Mouse (Mus musculus): ENCODE data around the gene Tnfrsf4. TPM values are rescaled to one million over a fixed set of nuclear protein-coding genes. Genes with fewer than 3 reads are reported as not detected.

Gene Tnfrsf4
- polyA plus RNA-seq, 1 experiment: 12.4 TPM

- H3K4me1 ChIP-seq (ENCODE audit: control insufficient read depth, insufficient read depth, low read length): peaks cover 5% of the 10 kb centered on the region
- H3K27ac ChIP-seq (ENCODE audit: control insufficient read depth, insufficient read depth, low read depth, low read length, poor library complexity): no peak overlapping the region
- no peak overlapping the region for H3K4me3 ChIP-seq (replicated peaks; ENCODE audit: control insufficient read depth, low read depth, low read length)
- TF ChIP-seq POLR2A (IDR thresholded peaks at IDR 0.05; ENCODE audit: borderline replicate concordance, control insufficient read depth, low read depth, low read length) (no peak), CTCF (IDR thresholded peaks at IDR 0.05; ENCODE audit: control insufficient read depth, insufficient read depth, low read length) (no peak)
- 70% methylated on average over 4 of the region's 4 CpGs for WGBS
These were observed 50.3 kb downstream of the Tnfrsf4 start for GRCm38 (mm10) chr4:156063861-156064509.

- WGBS: 83% methylated on average over 9 of the region's 9 CpGs
- no peak overlapping the region for H3K27ac ChIP-seq (ENCODE audit: control insufficient read depth, insufficient read depth, low read depth, low read length, poor library complexity)
- H3K4me3 ChIP-seq (replicated peaks; ENCODE audit: control insufficient read depth, low read depth, low read length): no peak overlapping the region
- no peak for TF ChIP-seq POLR2A (IDR thresholded peaks at IDR 0.05; ENCODE audit: borderline replicate concordance, control insufficient read depth, low read depth, low read length)
- TF ChIP-seq CTCF (IDR thresholded peaks at IDR 0.05; ENCODE audit: control insufficient read depth, insufficient read depth, low read length): no peak
- H3K4me1 ChIP-seq (ENCODE audit: control insufficient read depth, insufficient read depth, low read length): peaks cover 5% of the 10 kb centered on the region
These were observed 50.9 kb downstream of the Tnfrsf4 start for GRCm38 (mm10) chr4:156064510-156064897.

GRCm38 (mm10) chr4:156065156-156065894 lies 51.7 kb downstream of the Tnfrsf4 start:
- no peak overlapping the region for H3K27ac ChIP-seq (ENCODE audit: control insufficient read depth, insufficient read depth, low read depth, low read length, poor library complexity)
- TF ChIP-seq POLR2A (IDR thresholded peaks at IDR 0.05; ENCODE audit: borderline replicate concordance, control insufficient read depth, low read depth, low read length) (no peak), CTCF (IDR thresholded peaks at IDR 0.05; ENCODE audit: control insufficient read depth, insufficient read depth, low read length) (no peak)
- no peak overlapping the region for H3K4me3 ChIP-seq (replicated peaks; ENCODE audit: control insufficient read depth, low read depth, low read length)
- H3K4me1 ChIP-seq (ENCODE audit: control insufficient read depth, insufficient read depth, low read length): peaks cover 5% of the 10 kb centered on the region
- WGBS: 74% methylated on average over 10 of the region's 10 CpGs

Other genes starting within 250 kb of the Tnfrsf4 start
- 0.97 TPM in 1 of 2 replicates, not detected in the other for gene Vwa1, start 239.1 kb upstream of the Tnfrsf4 start, polyA plus RNA-seq (2011; ENCODE audit: insufficient read depth, insufficient read length, low replicate concordance, missing spikeins)
- 0.93 and 1.1 TPM in 2 replicates for gene Tmem88b, start 228.0 kb upstream of the Tnfrsf4 start, polyA plus RNA-seq (2011; ENCODE audit: insufficient read depth, insufficient read length, low replicate concordance, missing spikeins)
- 1.1 TPM in 1 of 2 replicates, not detected in the other for gene Ankrd65, start 223.4 kb upstream of the Tnfrsf4 start, polyA plus RNA-seq (2011; ENCODE audit: insufficient read depth, insufficient read length, low replicate concordance, missing spikeins)
- 146 and 244 TPM in 2 replicates for gene Mrpl20, start 211.0 kb upstream of the Tnfrsf4 start, polyA plus RNA-seq (2011; ENCODE audit: insufficient read depth, insufficient read length, low replicate concordance, missing spikeins)
- gene Ccnl2, start 201.4 kb upstream of the Tnfrsf4 start, polyA plus RNA-seq (2011; ENCODE audit: insufficient read depth, insufficient read length, low replicate concordance, missing spikeins): 92.0 and 149 TPM in 2 replicates
- 53.9 and 114 TPM in 2 replicates for gene Aurkaip1, start 182.6 kb upstream of the Tnfrsf4 start, polyA plus RNA-seq (2011; ENCODE audit: insufficient read depth, insufficient read length, low replicate concordance, missing spikeins)
- gene Mxra8, start 174.2 kb upstream of the Tnfrsf4 start, polyA plus RNA-seq (2011; ENCODE audit: insufficient read depth, insufficient read length, low replicate concordance, missing spikeins): 8.1 and 12.4 TPM in 2 replicates
- 21.0 and 50.2 TPM in 2 replicates for gene Dvl1, start 166.4 kb upstream of the Tnfrsf4 start, polyA plus RNA-seq (2011; ENCODE audit: insufficient read depth, insufficient read length, low replicate concordance, missing spikeins)
- 0.42 TPM in 1 of 2 replicates, not detected in the other for gene Tas1r3, start 150.5 kb upstream of the Tnfrsf4 start, polyA plus RNA-seq (2011; ENCODE audit: insufficient read depth, insufficient read length, low replicate concordance, missing spikeins)
- gene Cptp, start 144.4 kb upstream of the Tnfrsf4 start, polyA plus RNA-seq (2011; ENCODE audit: insufficient read depth, insufficient read length, low replicate concordance, missing spikeins): 2.8 and 5.9 TPM in 2 replicates
- 22.2 and 49.5 TPM in 2 replicates for gene Ints11, start 144.3 kb upstream of the Tnfrsf4 start, polyA plus RNA-seq (2011; ENCODE audit: insufficient read depth, insufficient read length, low replicate concordance, missing spikeins)
- 5.2 and 18.4 TPM in 2 replicates for gene Pusl1, start 122.1 kb upstream of the Tnfrsf4 start, polyA plus RNA-seq (2011; ENCODE audit: insufficient read depth, insufficient read length, low replicate concordance, missing spikeins)
- gene Acap3, start 122.0 kb upstream of the Tnfrsf4 start, polyA plus RNA-seq (2011; ENCODE audit: insufficient read depth, insufficient read length, low replicate concordance, missing spikeins): 15.1 and 30.6 TPM in 2 replicates
- gene Ube2j2, start 70.0 kb upstream of the Tnfrsf4 start, polyA plus RNA-seq (2011; ENCODE audit: insufficient read depth, insufficient read length, low replicate concordance, missing spikeins): 63.5 and 71.8 TPM in 2 replicates
- 53.0 and 132 TPM in 2 replicates for gene C1qtnf12, start 51.5 kb upstream of the Tnfrsf4 start, polyA plus RNA-seq (2011; ENCODE audit: insufficient read depth, insufficient read length, low replicate concordance, missing spikeins)
- 1.8 and 2.0 TPM in 2 replicates for gene B3galt6, start 21.2 kb upstream of the Tnfrsf4 start, polyA plus RNA-seq (2011; ENCODE audit: insufficient read depth, insufficient read length, low replicate concordance, missing spikeins)
- gene Sdf4, start 21.0 kb upstream of the Tnfrsf4 start, polyA plus RNA-seq (2011; ENCODE audit: insufficient read depth, insufficient read length, low replicate concordance, missing spikeins): 60.1 and 111 TPM in 2 replicates
- gene Tnfrsf18, start 12.3 kb downstream of the Tnfrsf4 start, polyA plus RNA-seq (2011; ENCODE audit: insufficient read depth, insufficient read length, low replicate concordance, missing spikeins): 7.9 and 8.0 TPM in 2 replicates
- not detected in 2 replicates for gene Ttll10, start 45.6 kb downstream of the Tnfrsf4 start, polyA plus RNA-seq (2011; ENCODE audit: insufficient read depth, insufficient read length, low replicate concordance, missing spikeins)
- gene 9430015G10Rik, start 96.1 kb downstream of the Tnfrsf4 start, polyA plus RNA-seq (2011; ENCODE audit: insufficient read depth, insufficient read length, low replicate concordance, missing spikeins): 18.8 and 30.8 TPM in 2 replicates
- gene Rnf223, start 116.7 kb downstream of the Tnfrsf4 start, polyA plus RNA-seq (2011; ENCODE audit: insufficient read depth, insufficient read length, low replicate concordance, missing spikeins): 0.85 TPM in 1 of 2 replicates, not detected in the other
- gene Agrn, start 183.6 kb downstream of the Tnfrsf4 start, polyA plus RNA-seq (2011; ENCODE audit: insufficient read depth, insufficient read length, low replicate concordance, missing spikeins): 21.5 and 37.5 TPM in 2 replicates
- gene Isg15, start 187.0 kb downstream of the Tnfrsf4 start, polyA plus RNA-seq (2011; ENCODE audit: insufficient read depth, insufficient read length, low replicate concordance, missing spikeins): 134 and 235 TPM in 2 replicates
- 8.2 and 9.5 TPM in 2 replicates for gene AW011738, start 189.5 kb downstream of the Tnfrsf4 start, polyA plus RNA-seq (2011; ENCODE audit: insufficient read depth, insufficient read length, low replicate concordance, missing spikeins)
- 0.99 and 1.8 TPM in 2 replicates for gene Perm1, start 202.0 kb downstream of the Tnfrsf4 start, polyA plus RNA-seq (2011; ENCODE audit: insufficient read depth, insufficient read length, low replicate concordance, missing spikeins)
- gene Plekhn1, start 221.0 kb downstream of the Tnfrsf4 start, polyA plus RNA-seq (2011; ENCODE audit: insufficient read depth, insufficient read length, low replicate concordance, missing spikeins): 15.7 and 42.5 TPM in 2 replicates
- gene Noc2l, start 222.2 kb downstream of the Tnfrsf4 start, polyA plus RNA-seq (2011; ENCODE audit: insufficient read depth, insufficient read length, low replicate concordance, missing spikeins): 42.7 and 68.9 TPM in 2 replicates
- 56.6 and 90.7 TPM in 2 replicates for gene Samd11, start 241.8 kb downstream of the Tnfrsf4 start, polyA plus RNA-seq (2011; ENCODE audit: insufficient read depth, insufficient read length, low replicate concordance, missing spikeins)